Mouse (Mus musculus): ENCODE data around the gene Psmb4. TPM values are rescaled to one million over a fixed set of nuclear protein-coding genes. Genes with fewer than 3 reads are reported as not detected.
A peak's percentile ranks its signal among the peaks of the same experiment; 100 is the strongest.
"Not testable (repeated sequence)": the region's sequence is repeated elsewhere in the genome, so short reads cannot be mapped to it uniquely, and the experiment has no call there.

Psmb4 gene
- polyA plus RNA-seq, 1 experiment from 2014 or later, result 354 TPM

- Histone ChIP-seq H3K4me1 (replicated peaks; ENCODE audit: control insufficient read depth, insufficient read depth, low read length) (no peaks in the 10 kb centered on the region), H3K27ac (ENCODE audit: low read depth) (no peak overlapping the region), H3K9ac (ENCODE audit: low read length) (no peak overlapping the region), H3K36me3 (ENCODE audit: control insufficient read depth, insufficient read depth, low read length) (no peaks in the 10 kb centered on the region), H3K4me2 (ENCODE audit: low read length) (no peak overlapping the region), H3K4me3 (ENCODE audit: low read depth, low read length) (no peak overlapping the region), H3K9me3 (ENCODE audit: control insufficient read depth, low read length) (no peaks in the 10 kb centered on the region), H3K27me3 (replicated peaks; ENCODE audit: control insufficient read depth, insufficient read depth, low read length) (no peaks in the 10 kb centered on the region)
- DNase-seq (ENCODE audit: low spot score), result no peak
- no peak for ATAC-seq (replicated peaks; ENCODE audit: low FRiP score, low TSS enrichment, low read depth)
- 76% methylated on average over 7 of the region's 7 CpGs for WGBS
Observed at GRCm38 (mm10) chr3:94915903-94916741, 29.4 kb upstream of the Psmb4 start.

- H3K9me3 ChIP-seq (ENCODE audit: control insufficient read depth, low read length), result no peaks in the 10 kb centered on the region
- DNase-seq (ENCODE audit: low spot score) (no peak), ATAC-seq (replicated peaks; ENCODE audit: low FRiP score, low TSS enrichment, low read depth) (peak; percentile 67; the same call in 1 of the 2 replicates)
- H3K4me2 ChIP-seq (ENCODE audit: low read length), result no peak overlapping the region
- WGBS, result 54% methylated on average over 5 of the region's 5 CpGs
- no peaks in the 10 kb centered on the region for H3K27me3 ChIP-seq (replicated peaks; ENCODE audit: control insufficient read depth, insufficient read depth, low read length)
- no peak overlapping the region for H3K9ac ChIP-seq (ENCODE audit: low read length)
- H3K36me3 ChIP-seq (ENCODE audit: control insufficient read depth, insufficient read depth, low read length), result no peaks in the 10 kb centered on the region
- peak overlapping the region; percentile 51; the same call in 1 of the 2 replicates for H3K27ac ChIP-seq (ENCODE audit: low read depth)
- H3K4me3 ChIP-seq (ENCODE audit: low read depth, low read length), result no peak overlapping the region
- no peaks in the 10 kb centered on the region for H3K4me1 ChIP-seq (replicated peaks; ENCODE audit: control insufficient read depth, insufficient read depth, low read length)
Observed at GRCm38 (mm10) chr3:94913801-94914200, 27.0 kb upstream of the Psmb4 start.

DNA sequence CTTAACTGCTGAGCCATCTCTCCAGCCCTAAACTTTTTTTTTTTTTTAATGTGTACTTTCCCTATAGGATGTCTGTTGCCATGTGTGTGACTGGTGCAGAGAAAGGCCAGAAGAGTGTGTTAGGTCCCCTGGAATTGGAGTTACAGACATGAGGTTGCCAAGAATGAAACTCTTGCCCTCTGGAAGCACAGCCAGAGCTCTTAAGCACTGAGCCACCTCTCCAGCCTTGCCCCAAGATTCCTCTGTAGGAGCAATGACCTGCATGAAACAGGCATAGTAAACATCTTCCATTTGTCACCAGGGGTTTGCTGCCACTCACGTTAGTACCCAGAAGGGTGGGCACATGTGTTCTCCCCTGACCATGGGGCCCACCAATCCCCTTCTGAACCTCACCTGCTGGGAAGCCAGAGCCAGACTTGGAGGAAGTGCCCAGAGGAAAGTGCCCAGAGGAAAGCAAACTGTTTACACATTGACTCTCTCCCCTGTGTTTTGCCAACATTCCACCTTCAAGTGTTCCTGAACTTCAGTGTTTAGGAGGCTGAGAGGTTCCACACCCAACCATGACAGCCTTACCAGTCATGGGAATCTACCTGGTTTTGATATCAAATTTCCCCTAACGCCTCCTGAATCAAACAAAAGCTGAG is 24.4 kb upstream of the Psmb4 start:
- no peaks in the 10 kb centered on the region for H3K36me3 ChIP-seq (ENCODE audit: control insufficient read depth, insufficient read depth, low read length)
- no peak overlapping the region for H3K4me2 ChIP-seq (ENCODE audit: low read length)
- DNase-seq (ENCODE audit: low spot score), result no peak
- H3K27me3 ChIP-seq (replicated peaks; ENCODE audit: control insufficient read depth, insufficient read depth, low read length), result no peaks in the 10 kb centered on the region
- H3K9ac ChIP-seq (ENCODE audit: low read length), result no peak overlapping the region
- 62% methylated on average over 2 of the region's 2 CpGs for WGBS
- H3K4me1 ChIP-seq (replicated peaks; ENCODE audit: control insufficient read depth, insufficient read depth, low read length), result no peaks in the 10 kb centered on the region
- H3K4me3 ChIP-seq (ENCODE audit: low read depth, low read length), result no peak overlapping the region
- H3K9me3 ChIP-seq (ENCODE audit: control insufficient read depth, low read length), result no peaks in the 10 kb centered on the region
- ATAC-seq (replicated peaks; ENCODE audit: low FRiP score, low TSS enrichment, low read depth), result no peak
- no peak overlapping the region for H3K27ac ChIP-seq (ENCODE audit: low read depth)

DNA sequence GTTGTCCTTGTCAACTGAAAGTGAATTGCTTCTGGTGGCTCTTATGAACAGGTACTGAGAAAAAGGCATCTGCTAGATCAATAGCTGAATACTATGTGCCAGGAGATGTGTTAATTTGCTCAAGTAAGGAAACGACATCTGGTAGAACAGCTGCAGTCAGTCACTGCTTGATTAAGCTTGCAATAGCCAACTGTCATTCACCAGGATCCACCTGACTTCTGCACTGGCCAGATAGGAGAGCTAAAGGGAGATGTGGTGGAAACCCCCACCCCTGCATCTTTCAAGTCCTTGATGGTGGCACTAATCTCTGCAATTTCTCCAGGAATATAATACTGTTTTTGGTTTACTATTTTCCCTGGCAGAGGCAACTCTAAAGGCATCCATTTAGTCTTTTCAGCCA is 19.7 kb upstream of the Psmb4 start:
- Histone ChIP-seq H3K27ac (ENCODE audit: low read depth) (no peak overlapping the region), H3K9ac (ENCODE audit: low read length) (no peak overlapping the region), H3K4me3 (ENCODE audit: low read depth, low read length) (no peak overlapping the region), H3K36me3 (ENCODE audit: control insufficient read depth, insufficient read depth, low read length) (no peaks in the 10 kb centered on the region), H3K27me3 (replicated peaks; ENCODE audit: control insufficient read depth, insufficient read depth, low read length) (no peaks in the 10 kb centered on the region), H3K9me3 (ENCODE audit: control insufficient read depth, low read length) (no peaks in the 10 kb centered on the region), H3K4me2 (ENCODE audit: low read length) (no peak overlapping the region), H3K4me1 (replicated peaks; ENCODE audit: control insufficient read depth, insufficient read depth, low read length) (no peaks in the 10 kb centered on the region)
- ATAC-seq (replicated peaks; ENCODE audit: low FRiP score, low TSS enrichment, low read depth) (no peak), DNase-seq (ENCODE audit: low spot score) (no peak)
- WGBS, result 59% methylated on average over 1 of the region's 1 CpGs

DNA sequence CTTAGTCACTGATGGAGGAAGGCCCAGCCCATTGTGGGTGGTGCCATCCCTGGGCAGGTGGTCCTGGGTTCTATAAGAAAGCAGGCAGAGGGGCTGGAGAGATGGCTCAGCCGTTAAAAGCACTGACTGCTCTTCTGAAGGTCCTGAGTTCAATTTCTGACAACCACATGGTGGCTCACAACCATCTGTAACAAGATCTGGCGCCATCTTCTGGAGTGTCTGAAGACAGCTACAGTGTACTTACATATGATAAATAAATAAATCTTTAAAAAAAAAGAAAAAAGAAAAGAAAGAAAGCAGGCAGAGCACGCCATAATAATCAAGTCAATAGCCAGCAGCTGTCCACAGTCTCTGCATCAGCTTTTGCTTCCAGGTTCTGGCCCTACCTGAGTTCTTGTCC is 18.0 kb upstream of the Psmb4 start:
- not testable (repeated sequence) for H3K4me3 ChIP-seq (ENCODE audit: low read depth, low read length); H3K9me3 ChIP-seq (ENCODE audit: control insufficient read depth, low read length); ATAC-seq (replicated peaks; ENCODE audit: low FRiP score, low TSS enrichment, low read depth); H3K36me3 ChIP-seq (ENCODE audit: control insufficient read depth, insufficient read depth, low read length); H3K4me1 ChIP-seq (replicated peaks; ENCODE audit: control insufficient read depth, insufficient read depth, low read length); H3K27me3 ChIP-seq (replicated peaks; ENCODE audit: control insufficient read depth, insufficient read depth, low read length); H3K9ac ChIP-seq (ENCODE audit: low read length); H3K27ac ChIP-seq (ENCODE audit: low read depth); DNase-seq (ENCODE audit: low spot score); H3K4me2 ChIP-seq (ENCODE audit: low read length)
- WGBS, result 53% methylated on average over 3 of the region's 3 CpGs

DNA sequence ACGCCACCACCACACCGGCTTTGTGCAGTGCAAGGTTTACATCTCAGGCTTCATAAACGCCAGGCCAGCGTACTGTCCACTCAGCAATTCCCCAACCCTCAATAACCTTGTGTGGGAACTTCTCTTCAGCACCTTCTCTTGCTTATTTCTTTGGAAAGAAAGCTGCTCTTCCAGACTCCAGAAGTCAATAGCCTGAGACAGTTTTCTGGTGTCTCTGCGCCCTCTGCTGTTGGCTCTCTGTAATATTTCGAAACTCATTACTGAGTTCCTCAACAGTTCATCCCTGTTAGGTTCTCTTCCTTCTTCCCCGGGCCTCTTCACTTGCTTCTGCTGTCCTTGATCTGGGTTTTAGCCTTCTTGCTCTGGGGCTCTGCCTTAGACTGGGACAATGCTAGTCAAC is 16.0 kb upstream of the Psmb4 start:
- H3K9me3 ChIP-seq (ENCODE audit: control insufficient read depth, low read length), result no peaks in the 10 kb centered on the region
- no peak overlapping the region for H3K27ac ChIP-seq (ENCODE audit: low read depth)
- H3K4me2 ChIP-seq (ENCODE audit: low read length), result no peak overlapping the region
- no peaks in the 10 kb centered on the region for H3K27me3 ChIP-seq (replicated peaks; ENCODE audit: control insufficient read depth, insufficient read depth, low read length)
- no peaks in the 10 kb centered on the region for H3K4me1 ChIP-seq (replicated peaks; ENCODE audit: control insufficient read depth, insufficient read depth, low read length)
- H3K4me3 ChIP-seq (ENCODE audit: low read depth, low read length), result no peak overlapping the region
- H3K36me3 ChIP-seq (ENCODE audit: control insufficient read depth, insufficient read depth, low read length), result no peaks in the 10 kb centered on the region
- DNase-seq (ENCODE audit: low spot score) (peak; percentile 73), ATAC-seq (replicated peaks; ENCODE audit: low FRiP score, low TSS enrichment, low read depth) (no peak)
- 16% methylated on average over 7 of the region's 7 CpGs for WGBS
- no peak overlapping the region for H3K9ac ChIP-seq (ENCODE audit: low read length)

GRCm38 (mm10) chr3:94894076-94894475 is 7.3 kb upstream of the Psmb4 start:
- Histone ChIP-seq H3K4me1 (replicated peaks; ENCODE audit: control insufficient read depth, insufficient read depth, low read length) (no peaks in the 10 kb centered on the region), H3K9ac (ENCODE audit: low read length) (no peak overlapping the region), H3K27ac (ENCODE audit: low read depth) (no peak overlapping the region), H3K27me3 (replicated peaks; ENCODE audit: control insufficient read depth, insufficient read depth, low read length) (no peaks in the 10 kb centered on the region), H3K4me2 (ENCODE audit: low read length) (no peak overlapping the region), H3K4me3 (ENCODE audit: low read depth, low read length) (no peak overlapping the region), H3K9me3 (ENCODE audit: control insufficient read depth, low read length) (no peaks in the 10 kb centered on the region), H3K36me3 (ENCODE audit: control insufficient read depth, insufficient read depth, low read length) (no peaks in the 10 kb centered on the region)
- WGBS, result 62% methylated on average over 3 of the region's 3 CpGs
- DNase-seq (ENCODE audit: low spot score) (no peak), ATAC-seq (replicated peaks; ENCODE audit: low FRiP score, low TSS enrichment, low read depth) (no peak)

DNA sequence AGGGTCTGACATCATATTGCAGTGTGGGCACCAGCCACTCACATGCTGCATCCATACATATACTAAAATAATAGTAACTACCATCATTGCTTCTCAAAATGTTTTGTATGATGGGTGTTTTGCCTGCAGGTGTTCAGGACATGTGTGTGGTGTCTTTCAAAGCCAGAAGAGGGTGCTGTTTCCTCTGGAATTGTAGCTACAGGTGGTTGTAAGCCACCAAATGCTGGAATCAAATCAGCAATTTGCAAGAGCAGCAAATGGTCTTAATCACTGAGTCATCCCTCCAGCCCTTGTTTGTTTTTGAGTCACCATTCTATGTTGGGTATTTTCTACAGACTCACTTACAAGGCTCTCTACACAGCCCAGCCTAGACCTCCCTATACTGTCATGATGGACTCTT is 1.8 kb upstream of the Psmb4 start:
- Histone ChIP-seq H3K36me3 (ENCODE audit: control insufficient read depth, insufficient read depth, low read length) (peaks cover 20% of the 10 kb centered on the region), H3K9ac (ENCODE audit: low read length) (no peak overlapping the region), H3K9me3 (ENCODE audit: control insufficient read depth, low read length) (no peaks in the 10 kb centered on the region), H3K27me3 (replicated peaks; ENCODE audit: control insufficient read depth, insufficient read depth, low read length) (no peaks in the 10 kb centered on the region), H3K4me1 (replicated peaks; ENCODE audit: control insufficient read depth, insufficient read depth, low read length) (peaks cover 15% of the 10 kb centered on the region), H3K4me3 (ENCODE audit: low read depth, low read length) (no peak overlapping the region), H3K4me2 (ENCODE audit: low read length) (no peak overlapping the region), H3K27ac (ENCODE audit: low read depth) (no peak overlapping the region)
- DNase-seq (ENCODE audit: low spot score) (no peak), ATAC-seq (replicated peaks; ENCODE audit: low FRiP score, low TSS enrichment, low read depth) (no peak)

DNA sequence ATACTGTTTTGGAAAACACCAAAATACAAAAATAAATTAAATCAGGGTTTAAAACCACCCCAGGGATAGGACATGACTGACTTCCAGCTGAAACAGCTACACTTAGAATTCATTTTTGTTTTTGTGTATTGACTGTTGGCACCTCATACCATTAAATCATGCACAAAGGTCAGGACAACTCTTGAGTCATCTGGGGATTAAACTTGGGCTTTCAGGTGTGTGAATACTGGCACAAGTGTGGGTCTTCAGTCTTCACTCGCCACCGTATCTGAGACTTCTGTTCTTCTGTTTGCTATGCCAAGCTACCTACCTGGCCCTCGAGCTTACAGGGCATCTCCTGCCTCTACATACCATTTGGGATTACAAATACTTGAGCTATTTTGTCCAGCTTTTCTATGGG is 4.2 kb downstream of the Psmb4 start:
- Histone ChIP-seq H3K36me3 (ENCODE audit: control insufficient read depth, insufficient read depth, low read length) (peaks cover 70% of the 10 kb centered on the region), H3K9me3 (ENCODE audit: control insufficient read depth, low read length) (no peaks in the 10 kb centered on the region), H3K27me3 (replicated peaks; ENCODE audit: control insufficient read depth, insufficient read depth, low read length) (no peaks in the 10 kb centered on the region), H3K4me1 (replicated peaks; ENCODE audit: control insufficient read depth, insufficient read depth, low read length) (peaks cover 15% of the 10 kb centered on the region), H3K27ac (ENCODE audit: low read depth) (no peak overlapping the region), H3K9ac (ENCODE audit: low read length) (no peak overlapping the region), H3K4me3 (ENCODE audit: low read depth, low read length) (no peak overlapping the region), H3K4me2 (ENCODE audit: low read length) (no peak overlapping the region)
- no peak for ATAC-seq (replicated peaks; ENCODE audit: low FRiP score, low TSS enrichment, low read depth)
- 87% methylated on average over 3 of the region's 3 CpGs for WGBS
- no peak for DNase-seq (ENCODE audit: low spot score)
